Mouse (Mus musculus) myocyte (in vitro differentiated cells): ENCODE measurements around the gene Gsg1.

ENCODE experiments used
- POLR2A ChIP-seq: IDR thresholded peaks from one replicate; pipeline ENCODE4 v1.6.1; 2011; ENCODE audit warnings: low read depth, mild to moderate bottlenecking, control low read depth, moderate library complexity; ENCODE audit not compliant: insufficient read length
- TCF12 ChIP-seq: IDR thresholded peaks from one replicate; pipeline ENCODE4 v1.6.1; 2011; ENCODE audit warnings: mild to moderate bottlenecking, control low read depth; ENCODE audit not compliant: poor library complexity, insufficient read depth, severe bottlenecking

DNA sequence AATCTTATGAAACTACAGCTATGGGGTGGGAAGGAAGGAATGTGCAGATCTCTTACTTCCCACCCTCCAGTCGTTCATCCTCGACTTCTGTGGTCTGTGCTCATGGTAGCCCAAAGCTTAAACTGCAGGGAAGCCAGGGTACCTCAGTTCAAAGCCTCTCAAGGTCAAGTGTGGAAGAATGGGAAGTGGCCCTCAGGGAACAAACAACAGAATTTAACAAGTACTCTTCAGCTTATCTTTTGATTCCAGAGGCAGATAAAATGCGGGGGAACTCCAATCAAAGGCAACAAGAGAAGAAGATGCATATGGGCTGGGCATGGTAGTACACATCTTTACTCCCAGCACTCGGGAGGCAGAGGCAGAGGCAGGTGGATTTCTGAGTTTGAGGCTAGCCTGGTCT is 46.3 kb upstream of the Gsg1 start:
- TF ChIP-seq POLR2A (no peak), TCF12 (no peak)
